Mouse (Mus musculus) liver, adult 2 months (tissue): ENCODE results near the gene Lrsam1. TPM values are rescaled to one million over a fixed set of nuclear protein-coding genes. Genes with fewer than 3 reads are reported as not detected.

Source experiments
- DNase-seq: peaks from one replicate; pipeline ENCODE4 v3.0.0-alpha.2; 2011; ENCODE audit warnings: low read depth, low spot score; ENCODE audit errors: extremely low read depth
- H3K27ac ChIP-seq: fragments of 200-500 bp; replicated peaks from 2 replicates; pipeline ENCODE4 v1.5.1; 2012; ENCODE audit warnings: low read depth, mild to moderate bottlenecking, control low read depth, inconsistent platforms, low read length; ENCODE audit not compliant: insufficient read depth
- H3K27me3 ChIP-seq: fragments of 200-500 bp; 2 replicates; pipeline ENCODE4 v1.6.1; 2012; ENCODE audit warnings: mild to moderate bottlenecking, moderate library complexity, low read length, inconsistent platforms; ENCODE audit not compliant: control insufficient read depth, insufficient read depth
- H3K36me3 ChIP-seq: fragments of 200-500 bp; 2 replicates; pipeline ENCODE4 v1.6.1; 2012; ENCODE audit warnings: low read length, inconsistent platforms; ENCODE audit not compliant: control insufficient read depth, insufficient read depth
- H3K4me1 ChIP-seq: fragments of 200-500 bp; 2 replicates; pipeline ENCODE4 v1.6.1; 2011; ENCODE audit warnings: low read length; ENCODE audit not compliant: control insufficient read depth, insufficient read depth
- H3K4me3 ChIP-seq: fragments of 200-500 bp; 2 replicates; pipeline ENCODE4 v1.5.1; 2011; ENCODE audit warnings: low read depth, mild to moderate bottlenecking, control low read depth, low read length, moderate library complexity; ENCODE audit not compliant: insufficient read depth
- H3K79me2 ChIP-seq: fragments of 200-500 bp; 2 replicates; pipeline ENCODE4 v1.6.1; 2012; ENCODE audit warnings: inconsistent platforms, mild to moderate bottlenecking, low read length, moderate library complexity; ENCODE audit not compliant: control insufficient read depth, insufficient read depth
- H3K9ac ChIP-seq: fragments of 200-500 bp; 2 replicates; pipeline ENCODE4 v1.6.1; 2012; ENCODE audit warnings: low read depth, mild to moderate bottlenecking, control low read depth, inconsistent platforms, low read length
- CTCF ChIP-seq: fragments of 200-500 bp; IDR thresholded peaks from 2 replicates; pipeline ENCODE4 v1.5.1; 2011; ENCODE audit warnings: low read depth, low read length, control low read depth
- POLR2A ChIP-seq: fragments of 200-500 bp; IDR thresholded peaks from 2 replicates; pipeline ENCODE4 v1.6.1; 2011; ENCODE audit warnings: low read length, control low read depth; ENCODE audit not compliant: insufficient read depth; ENCODE audit errors: extremely low read depth
- WGBS: fragments of 180-500 bp; shearing (Covaris S2); methylation state at CpG from one replicate; pipeline ENCODE4 v1.1.7; 2018; 5-methylcytosine and 5-hydroxymethylcytosine counted together
- polyA plus RNA-seq: library from polyadenylated mRNA; depleted of rRNA; stranded (reverse); fragments of >200 nt; gene quantifications from 2 replicates; pipeline ENCODE4 v1.2.3, GENCODE M21; 2012; rRNA removed
- total RNA-seq: library from RNA; depleted of rRNA; stranded (reverse); fragments of >200 nt; gene quantifications from 2 replicates; pipeline ENCODE4 v1.2.3, GENCODE M21; 2014; rRNA removed

Gene Lrsam1
- total and polyA plus RNA-seq, 2 experiments: 6.0 to 9.7 TPM

- 77% methylated on average over 6 of the region's 6 CpGs for WGBS
- H3K27me3 ChIP-seq: peaks cover 2% of the 10 kb centered on the region; the same call in 1 of the 2 replicates
- 0 out of 2 replicates have a peak overlapping the region, but pooled peaks have one; percentile 9 for H3K27ac ChIP-seq
Measured at GRCm38 (mm10) chr2:32877761-32878393, 83.5 kb downstream of the Lrsam1 start.

GRCm38 (mm10) chr2:32877303-32877702 is 84.1 kb downstream of the Lrsam1 start:
- Histone ChIP-seq H3K27me3 (peaks cover 2% of the 10 kb centered on the region; the same call in 1 of the 2 replicates), H3K4me3 (peak overlapping the region; percentile 65; the same call in 1 of the 2 replicates), H3K9ac (peak overlapping the region; percentile 77; the same call in 1 of the 2 replicates), H3K36me3 (no peaks in the 10 kb centered on the region), H3K79me2 (no peaks in the 10 kb centered on the region), H3K27ac (0 out of 2 replicates have a peak overlapping the region, but pooled peaks have one; percentile 8), H3K4me1 (peaks cover 3% of the 10 kb centered on the region; the same call in 1 of the 2 replicates)
- WGBS: 75% methylated on average over 5 of the region's 5 CpGs
- TF ChIP-seq CTCF (no peak), POLR2A (no peak)
- DNase-seq: no peak

More at GRCm38 (mm10) chr2:32877761-32878393, 83.5 kb downstream of the Lrsam1 start:
- Histone ChIP-seq H3K79me2 (no peaks in the 10 kb centered on the region), H3K9ac (0 out of 2 replicates have a peak overlapping the region, but pooled peaks have one; percentile 10), H3K4me3 (peak overlapping the region; percentile 25), H3K36me3 (no peaks in the 10 kb centered on the region), H3K4me1 (peaks cover 3% of the 10 kb centered on the region; the same call in 1 of the 2 replicates)
- TF ChIP-seq POLR2A: no peak
- no peak for TF ChIP-seq CTCF
- no peak for DNase-seq

- peaks cover 3% of the 10 kb centered on the region; the same call in 1 of the 2 replicates for H3K4me1 ChIP-seq
Measured at GRCm38 (mm10) chr2:32876490-32877302, 84.7 kb downstream of the Lrsam1 start.

DNA sequence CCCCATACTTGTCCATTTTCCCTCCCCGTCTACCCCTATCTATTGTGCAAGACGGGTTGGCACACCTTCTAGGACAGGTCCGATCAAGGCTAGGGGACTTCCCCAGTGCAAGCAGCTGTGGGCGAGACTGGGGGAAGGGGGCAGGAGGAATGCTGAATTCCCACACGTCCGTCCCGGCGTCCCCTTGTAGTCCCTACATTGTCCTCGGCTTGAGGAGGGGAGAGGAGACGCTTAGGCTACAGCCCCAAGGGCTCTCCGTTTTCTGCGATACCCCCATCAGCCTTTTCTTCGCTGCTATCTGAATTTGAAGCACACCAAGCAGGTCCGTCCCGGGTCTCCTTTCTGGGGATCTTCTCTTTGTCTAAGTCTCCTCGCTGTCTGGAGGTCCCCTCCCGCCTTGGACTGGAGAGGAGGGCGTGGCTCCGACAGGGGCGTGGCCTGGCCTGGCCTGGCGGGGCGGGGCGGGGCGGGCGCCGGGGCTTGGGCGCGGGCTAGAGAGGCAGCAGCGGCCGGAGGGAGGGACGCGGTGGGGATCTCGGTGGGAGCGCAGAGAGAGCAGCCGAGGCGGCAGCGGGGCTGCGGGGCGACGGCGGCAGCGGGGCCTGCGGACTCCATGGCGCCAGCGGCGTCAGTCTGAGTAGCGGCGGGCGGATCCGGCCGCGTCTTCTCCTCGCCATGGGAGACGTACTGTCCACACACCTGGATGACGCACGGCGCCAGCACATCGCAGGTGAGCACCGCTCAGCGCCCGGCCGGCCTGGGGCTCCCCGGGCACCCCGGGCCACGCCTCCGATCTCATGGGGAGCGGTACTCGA is 85.5 kb downstream of the Lrsam1 start, which contains the start of gene Fam129b:
Fam129b (plus strand) TSS at position 440 of the 815 bp plus-strand sequence.
- under 1% methylated on average over 68 of the region's 68 CpGs for WGBS
- TF ChIP-seq POLR2A (0 out of 2 replicates have a peak, but pooled peaks have one; percentile 17), CTCF (no peak)
- H3K27ac ChIP-seq: 0 out of 2 replicates have a peak within 1 kb of the TSS, but pooled peaks have one; percentile 0
- no peaks in the 10 kb centered on the region for H3K36me3 ChIP-seq
- peaks cover 2% of the 10 kb centered on the region; the same call in 1 of the 2 replicates for H3K27me3 ChIP-seq
- H3K9ac ChIP-seq: peak within 1 kb of the TSS; percentile 77
- DNase-seq: peak; percentile 46
- peak within 1 kb of the TSS; percentile 65 for H3K4me3 ChIP-seq
- H3K4me1 ChIP-seq: peaks cover 3% of the 10 kb centered on the region; the same call in 1 of the 2 replicates
- H3K79me2 ChIP-seq: no peaks in the 10 kb centered on the region

More at GRCm38 (mm10) chr2:32876490-32877302, 84.7 kb downstream of the Lrsam1 start:
- Histone ChIP-seq H3K27ac (0 out of 2 replicates have a peak overlapping the region, but pooled peaks have one; percentile 8), H3K27me3 (peaks cover 2% of the 10 kb centered on the region; the same call in 1 of the 2 replicates), H3K36me3 (no peaks in the 10 kb centered on the region), H3K79me2 (no peaks in the 10 kb centered on the region), H3K9ac (peak overlapping the region; percentile 77), H3K4me3 (peak overlapping the region; percentile 65)
- no peak for DNase-seq
- TF ChIP-seq POLR2A (no peak), CTCF (no peak)
- WGBS: 31% methylated on average over 20 of the region's 20 CpGs

Other genes starting within 250 kb of the Lrsam1 start
- gene Cdk9, start 248.5 kb downstream of the Lrsam1 start, total RNA-seq: 19.5 and 27.3 TPM in 2 replicates
- gene Cdk9, start 248.5 kb downstream of the Lrsam1 start, polyA plus RNA-seq: 46.6 and 63.7 TPM in 2 replicates
- 2.2 and 3.2 TPM in 2 replicates for gene Sh2d3c, start 240.6 kb downstream of the Lrsam1 start, total RNA-seq
- 7.5 and 10.4 TPM in 2 replicates for gene Sh2d3c, start 240.6 kb downstream of the Lrsam1 start, polyA plus RNA-seq
- gene 6330409D20Rik, start 220.6 kb downstream of the Lrsam1 start, total RNA-seq: not detected in 2 replicates
- gene 6330409D20Rik, start 220.6 kb downstream of the Lrsam1 start, polyA plus RNA-seq: not detected in 2 replicates
- gene Tor2a, start 204.4 kb downstream of the Lrsam1 start, total RNA-seq: 26.6 and 35.6 TPM in 2 replicates
- gene Tor2a, start 204.4 kb downstream of the Lrsam1 start, polyA plus RNA-seq: 72.6 and 77.4 TPM in 2 replicates
- gene Ttc16, start 186.0 kb downstream of the Lrsam1 start, total RNA-seq: under 0.01 and 0.07 TPM in 2 replicates
- 0.10 and 0.22 TPM in 2 replicates for gene Ttc16, start 186.0 kb downstream of the Lrsam1 start, polyA plus RNA-seq
- 1.2 and 1.5 TPM in 2 replicates for gene Ptrh1, start 185.8 kb downstream of the Lrsam1 start, total RNA-seq
- gene Ptrh1, start 185.8 kb downstream of the Lrsam1 start, polyA plus RNA-seq: 2.3 and 2.8 TPM in 2 replicates
- gene Cfap157, start 177.2 kb downstream of the Lrsam1 start, total RNA-seq: not detected in 2 replicates
- not detected in 2 replicates for gene Cfap157, start 177.2 kb downstream of the Lrsam1 start, polyA plus RNA-seq
- gene Stxbp1, start 114.4 kb downstream of the Lrsam1 start, total RNA-seq: 0.74 and 1.7 TPM in 2 replicates
- gene Stxbp1, start 114.4 kb downstream of the Lrsam1 start, polyA plus RNA-seq: 1.3 and 1.6 TPM in 2 replicates
- 6.5 and 6.8 TPM in 2 replicates for gene Fam129b, start 85.5 kb downstream of the Lrsam1 start, total RNA-seq
- gene Fam129b, start 85.5 kb downstream of the Lrsam1 start, polyA plus RNA-seq: 5.6 and 10.5 TPM in 2 replicates
- 473 and 515 TPM in 2 replicates for gene Rpl12, start 55 bp downstream of the Lrsam1 start, total RNA-seq
- 134 and 158 TPM in 2 replicates for gene Rpl12, start 55 bp downstream of the Lrsam1 start, polyA plus RNA-seq
- 7.9 and 9.4 TPM in 2 replicates for gene Slc2a8, start 20.5 kb upstream of the Lrsam1 start, total RNA-seq
- gene Slc2a8, start 20.5 kb upstream of the Lrsam1 start, polyA plus RNA-seq: 59.4 and 66.1 TPM in 2 replicates
- gene Garnl3, start 170.0 kb upstream of the Lrsam1 start, total RNA-seq: 0.27 and 0.28 TPM in 2 replicates
- gene Garnl3, start 170.0 kb upstream of the Lrsam1 start, polyA plus RNA-seq: 0.11 and 0.17 TPM in 2 replicates